Mouse (Mus musculus): ENCODE data around the gene Olfr150.
"Not testable (repeated sequence)": the region's sequence is repeated elsewhere in the genome, so short reads cannot be mapped to it uniquely, and the experiment has no call there.

The Olfr150 gene

GRCm38 (mm10) chr9:39730678-39731077 lies at the start of gene Olfr150:
Gene Olfr150 (plus strand): TSS chr9:39730978.
- DNase-seq (ENCODE audit: low spot score in 2 of 2) = no peak

- not testable (repeated sequence) for DNase-seq (ENCODE audit: low spot score in 2 of 2)
These were observed 29.7 kb upstream of the Olfr150 start for GRCm38 (mm10) chr9:39701123-39701522.

- DNase-seq (ENCODE audit: low spot score in 2 of 2) = no peak
These were observed 23.8 kb upstream of the Olfr150 start, which contains the start of gene Olfr149 for GRCm38 (mm10) chr9:39707017-39707416. Gene Olfr149 (minus strand): TSS chr9:39707117.

GRCm38 (mm10) chr9:39708958-39709357 lies 21.8 kb upstream of the Olfr150 start:
- DNase-seq (ENCODE audit: low spot score in 2 of 2) = no peak

- no peak for DNase-seq (ENCODE audit: low spot score in 2 of 2)
These were observed 19.7 kb upstream of the Olfr150 start, which contains the start of gene Olfr965 for GRCm38 (mm10) chr9:39711053-39711452. Gene Olfr965 (plus strand): TSS chr9:39711353.

- DNase-seq (ENCODE audit: low spot score in 2 of 2) = no peak
These were observed 10.0 kb downstream of the Olfr150 start for GRCm38 (mm10) chr9:39740741-39741140.

- DNase-seq (ENCODE audit: low spot score in 2 of 2) = no peak
These were observed 15.2 kb downstream of the Olfr150 start, which contains the start of gene Olfr967 for GRCm38 (mm10) chr9:39745949-39746348. Gene Olfr967 (plus strand): TSS chr9:39746249.

- DNase-seq (ENCODE audit: low spot score in 2 of 2) = no peak
These were observed 15.7 kb downstream of the Olfr150 start for GRCm38 (mm10) chr9:39746428-39746827.

GRCm38 (mm10) chr9:39783153-39783552 lies 52.4 kb downstream of the Olfr150 start, which contains the start of gene Olfr968:
Gene Olfr968 (minus strand): TSS chr9:39783253.
- DNase-seq (ENCODE audit: low spot score in 2 of 2) = no peak
